Mouse (Mus musculus) bone marrow macrophage, adult 2 months (primary cell): ENCODE measurements around the gene Nudt17. TPM values are rescaled to one million over a fixed set of nuclear protein-coding genes. Genes with fewer than 3 reads are reported as not detected.

Experiments
- H3K27ac ChIP-seq: 2 replicates; pipeline ENCODE4 v1.5.1; 2012; ENCODE audit warnings: low read depth, low read length; ENCODE audit not compliant: insufficient read depth
- H3K4me1 ChIP-seq: 2 replicates; pipeline ENCODE4 v1.6.1; 2012; ENCODE audit warnings: low read length; ENCODE audit not compliant: control insufficient read depth, insufficient read depth
- H3K4me3 ChIP-seq: 2 replicates; pipeline ENCODE4 v1.5.1; 2012; ENCODE audit warnings: mild to moderate bottlenecking, low read length, moderate library complexity; ENCODE audit not compliant: insufficient read depth
- CTCF ChIP-seq: IDR thresholded peaks from 2 replicates; pipeline ENCODE4 v1.5.1; 2012; ENCODE audit warnings: low read depth, mild to moderate bottlenecking, low read length, moderate library complexity
- POLR2A ChIP-seq: IDR thresholded peaks from 2 replicates; pipeline ENCODE4 v1.6.1; 2012; ENCODE audit warnings: mild to moderate bottlenecking, low read depth, low read length, borderline replicate concordance
- polyA plus RNA-seq: library from polyadenylated mRNA; stranded (reverse); fragments of >200 nt; gene quantifications from 2 replicates; pipeline ENCODE4 v1.2.4, GENCODE M21; 2012; ENCODE audit not compliant: missing spikeins, insufficient read depth, insufficient read length

Gene Nudt17
- polyA plus RNA-seq, 1 experiment = not detected

DNA sequence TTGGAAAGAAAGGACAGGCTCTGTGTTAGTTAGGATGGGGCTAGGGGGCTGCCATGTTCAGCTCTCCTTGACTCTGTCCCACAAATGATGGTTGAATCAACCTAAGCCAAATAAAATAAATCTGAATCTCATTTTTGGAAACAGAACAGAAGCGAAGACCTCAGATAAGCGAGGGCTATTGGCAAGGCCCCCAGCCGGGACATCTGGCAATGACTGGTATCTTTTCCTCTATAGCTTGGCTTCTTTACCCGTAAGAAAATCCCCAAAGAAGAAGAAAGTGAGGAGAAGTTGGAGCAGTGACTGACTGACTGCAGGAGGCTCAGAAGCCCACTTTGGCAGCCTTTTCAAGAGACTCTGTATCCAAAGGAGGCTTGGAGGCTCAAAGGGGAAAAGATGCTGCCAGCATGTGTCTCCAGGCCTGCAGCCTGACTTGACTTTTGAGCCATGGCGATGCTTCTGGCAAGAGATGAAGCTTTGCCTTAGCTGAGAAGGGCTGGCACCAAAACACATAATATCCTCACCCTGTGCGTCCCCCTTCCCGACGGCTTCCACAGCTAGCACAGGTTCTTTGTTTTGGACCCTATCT lies 45.5 kb downstream of the Nudt17 start:
- Histone ChIP-seq H3K27ac (no peak overlapping the region), H3K4me1 (peaks cover 17% of the 10 kb centered on the region), H3K4me3 (no peak overlapping the region)
- TF ChIP-seq CTCF (no peak), POLR2A (no peak)

DNA sequence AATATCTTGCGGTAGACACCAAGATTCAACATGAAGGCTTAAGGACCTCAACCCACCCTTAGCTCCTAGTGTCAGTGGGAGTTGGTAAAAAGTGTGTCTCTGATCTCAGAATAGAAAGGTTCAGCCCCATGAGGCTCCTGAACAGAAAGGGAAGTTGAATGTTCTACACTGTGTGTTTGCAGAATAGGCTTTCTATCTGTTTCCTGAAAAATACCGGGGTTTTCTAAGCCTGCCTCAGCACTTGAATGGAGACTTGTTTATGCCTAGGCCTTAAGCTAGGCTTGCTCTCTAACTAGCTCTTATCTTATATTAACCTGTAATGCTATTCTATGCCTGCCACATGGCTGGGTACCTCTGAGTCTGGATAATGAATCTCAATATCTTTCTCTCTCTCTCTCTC lies 47.5 kb downstream of the Nudt17 start:
- Histone ChIP-seq H3K4me1 (peaks cover 17% of the 10 kb centered on the region), H3K4me3 (no peak overlapping the region), H3K27ac (peak overlapping the region; percentile 76)
- no peak for TF ChIP-seq CTCF
- no peak for TF ChIP-seq POLR2A

Other genes starting within 250 kb of the Nudt17 start
- not detected in 2 replicates for gene Hfe2, start 183.4 kb downstream of the Nudt17 start, polyA plus RNA-seq
- 868 and 944 TPM in 2 replicates for gene Txnip, start 150.6 kb downstream of the Nudt17 start, polyA plus RNA-seq
- gene Gm16253, start 131.6 kb downstream of the Nudt17 start, polyA plus RNA-seq = not detected in 2 replicates
- 111 and 129 TPM in 2 replicates for gene Polr3gl, start 114.4 kb downstream of the Nudt17 start, polyA plus RNA-seq
- gene Ankrd34a, start 111.9 kb downstream of the Nudt17 start, polyA plus RNA-seq = 0.28 TPM in 1 of 2 replicates, not detected in the other
- 21.8 and 23.4 TPM in 2 replicates for gene Lix1l, start 107.4 kb downstream of the Nudt17 start, polyA plus RNA-seq
- 109 and 163 TPM in 2 replicates for gene Rbm8a, start 78.6 kb downstream of the Nudt17 start, polyA plus RNA-seq
- gene Pex11b, start 73.2 kb downstream of the Nudt17 start, polyA plus RNA-seq = 25.7 and 32.6 TPM in 2 replicates
- not detected in 2 replicates for gene Gm42957, start 73.1 kb downstream of the Nudt17 start, polyA plus RNA-seq
- gene Itga10, start 63.0 kb downstream of the Nudt17 start, polyA plus RNA-seq = 0.28 and 0.44 TPM in 2 replicates
- not detected in 2 replicates for gene Ankrd35, start 38.4 kb downstream of the Nudt17 start, polyA plus RNA-seq
- 43.5 and 44.0 TPM in 2 replicates for gene Pias3, start 12.2 kb downstream of the Nudt17 start, polyA plus RNA-seq
- gene Polr3c, start 19.1 kb upstream of the Nudt17 start, polyA plus RNA-seq = 41.6 and 49.1 TPM in 2 replicates
- 69.5 and 74.8 TPM in 2 replicates for gene Rnf115, start 19.1 kb upstream of the Nudt17 start, polyA plus RNA-seq
- gene Pdzk1, start 120.7 kb upstream of the Nudt17 start, polyA plus RNA-seq = not detected in 2 replicates
- gene Cd160, start 120.8 kb upstream of the Nudt17 start, polyA plus RNA-seq = not detected in 2 replicates
- gene Gja5, start 196.1 kb upstream of the Nudt17 start, polyA plus RNA-seq = 0.31 TPM in 1 of 2 replicates, not detected in the other
- gene Gpr89, start 196.8 kb upstream of the Nudt17 start, polyA plus RNA-seq = 21.4 and 22.8 TPM in 2 replicates
- gene Gja8, start 217.5 kb upstream of the Nudt17 start, polyA plus RNA-seq = not detected in 2 replicates